Mouse (Mus musculus): ENCODE results near the gene Notum. TPM values are rescaled to one million over a fixed set of nuclear protein-coding genes. Genes with fewer than 3 reads are reported as not detected.

The Notum gene
- polyA plus RNA-seq, 1 experiment, result 0.67 TPM

DNA sequence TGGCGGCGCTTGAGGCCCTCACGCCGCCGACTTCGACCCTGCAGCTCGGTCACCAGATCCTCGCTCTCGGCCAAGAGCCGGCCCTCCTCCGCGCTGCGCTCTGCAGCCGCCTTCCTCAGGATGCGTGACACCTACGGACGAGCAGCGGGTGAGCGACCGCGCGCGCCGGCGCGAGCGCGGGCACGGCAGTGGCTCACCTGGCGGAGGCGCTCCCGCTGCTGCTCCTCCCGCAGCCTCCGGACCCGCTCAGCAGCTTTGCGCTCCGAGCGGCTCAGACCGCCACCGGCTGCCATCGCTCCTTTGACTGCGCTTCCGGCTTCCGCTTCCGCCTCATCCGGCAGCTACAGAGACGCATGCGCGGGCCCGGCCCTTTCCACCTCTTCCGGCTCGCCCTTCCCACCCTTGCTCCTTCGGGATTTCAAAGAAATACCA, 36.3 kb downstream of the Notum start:
- TF ChIP-seq CTCF (IDR thresholded peaks at IDR 0.05; ENCODE audit: extremely low read depth, insufficient read length, insufficient replicate concordance, low read depth, low read length), result no peak
- peak; percentile 77 for TF ChIP-seq POLR2A (IDR thresholded peaks at IDR 0.05; ENCODE audit: low read depth, low read length)
- Histone ChIP-seq H3K4me1 (ENCODE audit: control insufficient read depth, insufficient read depth, insufficient read length, low read length) (peaks cover 18% of the 10 kb centered on the region), H3K27me3 (ENCODE audit: control insufficient read depth, insufficient read depth, low read length) (no peaks in the 10 kb centered on the region), H3K36me3 (ENCODE audit: control insufficient read depth, insufficient read depth, low read length) (peaks cover 48% of the 10 kb centered on the region), H3K27ac (ENCODE audit: insufficient read depth, low read depth, low read length) (peak overlapping the region; percentile 80), H3K4me3 (ENCODE audit: low read depth, low read length) (peak overlapping the region; percentile 95)
- WGBS, result under 1% methylated on average over 53 of the region's 53 CpGs

DNA sequence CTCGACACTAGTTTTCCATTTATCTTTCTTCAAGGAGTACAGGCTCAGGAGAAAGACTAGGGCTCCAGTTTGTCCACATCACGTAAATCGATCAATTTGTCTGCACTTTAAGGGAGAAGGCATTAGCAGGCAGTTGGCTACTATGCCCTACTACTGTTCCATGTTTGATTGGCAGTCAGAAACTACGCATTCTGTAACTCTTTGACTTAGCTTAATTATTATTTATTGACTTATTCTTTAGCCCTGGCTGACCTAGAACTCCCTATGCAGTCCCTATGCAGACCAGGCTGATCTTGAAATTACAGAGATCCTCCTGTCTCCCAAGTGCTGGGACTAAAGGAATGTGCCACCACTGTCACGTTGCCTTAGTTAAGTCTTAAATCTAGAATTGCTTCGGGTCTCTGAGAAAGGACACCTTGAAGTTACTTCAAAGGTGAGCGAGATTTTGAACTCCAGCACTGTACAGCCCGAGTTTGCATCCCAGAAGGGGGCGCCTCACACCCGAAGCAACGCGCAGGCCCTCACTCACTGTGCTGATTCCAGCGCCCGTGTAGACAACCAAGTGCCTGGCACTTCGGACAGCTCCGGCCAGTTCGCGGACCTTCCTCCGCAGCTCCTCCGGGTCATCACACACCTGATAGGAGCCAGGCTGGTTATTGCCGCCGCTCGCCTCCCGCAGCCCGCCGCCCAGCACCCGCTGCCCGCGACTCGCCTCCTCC, 36.9 kb downstream of the Notum start:
- Histone ChIP-seq H3K4me3 (ENCODE audit: low read depth, low read length) (peak overlapping the region; percentile 95), H3K36me3 (ENCODE audit: control insufficient read depth, insufficient read depth, low read length) (peaks cover 48% of the 10 kb centered on the region), H3K27ac (ENCODE audit: insufficient read depth, low read depth, low read length) (peak overlapping the region; percentile 80), H3K27me3 (ENCODE audit: control insufficient read depth, insufficient read depth, low read length) (no peaks in the 10 kb centered on the region), H3K4me1 (ENCODE audit: control insufficient read depth, insufficient read depth, insufficient read length, low read length) (peaks cover 12% of the 10 kb centered on the region)
- WGBS, result 9% methylated on average over 30 of the region's 30 CpGs
- peak; percentile 71 for TF ChIP-seq CTCF (IDR thresholded peaks at IDR 0.05; ENCODE audit: extremely low read depth, insufficient read length, insufficient replicate concordance, low read depth, low read length)
- TF ChIP-seq POLR2A (IDR thresholded peaks at IDR 0.05; ENCODE audit: low read depth, low read length), result no peak

DNA sequence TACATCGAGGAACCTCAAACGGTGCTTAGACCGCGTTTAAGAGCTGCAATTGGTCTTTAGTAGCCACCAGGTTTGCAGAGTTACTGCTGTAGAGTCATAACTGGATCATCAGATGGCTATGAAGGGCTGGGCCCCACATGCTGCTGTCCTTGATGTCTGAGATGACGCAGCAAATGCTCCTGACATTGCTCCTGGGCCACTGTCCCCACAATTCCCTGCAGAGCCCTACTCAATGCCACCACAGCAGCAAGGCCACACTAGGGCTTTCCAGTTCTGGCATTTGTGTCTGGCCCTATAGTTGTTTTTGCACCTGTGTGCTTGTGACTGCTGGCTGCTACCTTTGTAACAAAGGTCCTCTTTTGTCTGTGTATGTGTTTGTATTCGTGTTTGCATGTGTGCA, 38.2 kb downstream of the Notum start:
- peaks cover 7% of the 10 kb centered on the region for H3K4me1 ChIP-seq (ENCODE audit: control insufficient read depth, insufficient read depth, insufficient read length, low read length)
- no peaks in the 10 kb centered on the region for H3K27me3 ChIP-seq (ENCODE audit: control insufficient read depth, insufficient read depth, low read length)
- WGBS, result 87% methylated on average over 6 of the region's 6 CpGs
- no peak overlapping the region for H3K4me3 ChIP-seq (ENCODE audit: low read depth, low read length)
- H3K27ac ChIP-seq (ENCODE audit: insufficient read depth, low read depth, low read length), result no peak overlapping the region
- peaks cover 56% of the 10 kb centered on the region for H3K36me3 ChIP-seq (ENCODE audit: control insufficient read depth, insufficient read depth, low read length)
- no peak for TF ChIP-seq CTCF (IDR thresholded peaks at IDR 0.05; ENCODE audit: extremely low read depth, insufficient read length, insufficient replicate concordance, low read depth, low read length)
- TF ChIP-seq POLR2A (IDR thresholded peaks at IDR 0.05; ENCODE audit: low read depth, low read length), result no peak

DNA sequence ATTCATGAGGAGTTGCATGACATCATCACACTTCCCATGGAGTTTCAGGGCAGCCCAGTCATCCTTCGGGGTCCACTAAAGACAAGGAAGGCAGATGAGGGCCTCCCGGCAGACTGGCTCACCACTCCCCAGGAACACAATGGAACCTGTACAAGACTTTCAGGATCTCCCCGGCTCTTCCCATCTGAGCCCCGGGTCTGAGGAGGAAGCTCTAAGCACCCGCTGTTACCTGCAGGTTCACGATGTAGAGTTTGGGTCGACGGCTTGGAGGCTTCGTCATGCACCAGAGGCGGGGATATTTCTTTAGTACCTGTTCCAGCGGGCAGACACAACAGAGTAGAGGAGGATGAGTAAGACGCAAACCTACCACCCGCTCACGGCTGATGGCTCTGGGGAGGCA, 40.8 kb downstream of the Notum start:
- H3K27me3 ChIP-seq (ENCODE audit: control insufficient read depth, insufficient read depth, low read length), result no peaks in the 10 kb centered on the region
- no peak for TF ChIP-seq CTCF (IDR thresholded peaks at IDR 0.05; ENCODE audit: extremely low read depth, insufficient read length, insufficient replicate concordance, low read depth, low read length)
- peaks cover 14% of the 10 kb centered on the region for H3K4me1 ChIP-seq (ENCODE audit: control insufficient read depth, insufficient read depth, insufficient read length, low read length)
- WGBS, result 93% methylated on average over 14 of the region's 14 CpGs
- H3K27ac ChIP-seq (ENCODE audit: insufficient read depth, low read depth, low read length), result no peak overlapping the region
- peaks cover 54% of the 10 kb centered on the region for H3K36me3 ChIP-seq (ENCODE audit: control insufficient read depth, insufficient read depth, low read length)
- no peak overlapping the region for H3K4me3 ChIP-seq (ENCODE audit: low read depth, low read length)

DNA sequence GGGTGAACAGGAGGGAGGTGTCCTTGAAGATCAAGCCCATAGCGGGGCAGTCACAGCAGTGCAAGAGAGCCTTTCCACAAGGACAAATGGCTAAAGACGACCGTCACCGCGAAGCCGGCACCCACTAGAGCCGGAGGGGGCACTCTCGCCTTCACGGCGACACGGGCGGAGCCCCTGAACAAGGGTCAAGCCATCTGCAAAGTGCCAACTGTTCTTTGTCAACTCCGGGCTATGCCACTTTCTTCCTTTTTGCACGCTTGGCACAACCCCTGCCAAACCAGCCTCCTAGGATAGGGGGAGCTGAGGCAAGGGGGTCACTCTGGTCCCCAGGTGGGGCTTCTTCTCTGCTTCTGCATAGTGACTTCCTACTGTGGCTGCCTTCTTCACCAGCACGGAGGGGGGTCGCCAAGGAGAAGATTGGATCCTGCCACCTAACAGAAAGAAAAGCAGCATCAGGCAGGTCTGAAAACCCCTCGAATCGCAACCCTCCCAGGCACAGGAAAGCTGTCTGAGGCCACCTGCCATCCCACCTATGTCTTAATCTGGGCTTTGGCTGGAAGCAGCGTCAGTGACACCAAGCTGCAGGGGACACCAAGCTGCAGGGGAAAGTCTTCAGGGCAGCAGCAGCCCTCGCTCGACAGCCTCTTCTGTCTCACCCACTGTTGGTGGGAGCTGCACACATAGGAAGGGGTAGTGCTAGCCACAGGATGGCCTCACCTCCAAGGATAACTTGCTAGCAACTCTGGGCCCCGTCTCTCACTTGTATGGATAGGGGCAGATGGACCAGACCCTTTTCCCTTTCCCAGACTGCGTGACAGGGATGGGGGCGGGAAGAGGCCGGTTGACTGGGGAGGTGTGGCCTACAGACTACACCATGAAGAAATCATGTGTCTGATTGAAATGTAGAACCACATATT, 42.1 kb downstream of the Notum start:
- no peaks in the 10 kb centered on the region for H3K27me3 ChIP-seq (ENCODE audit: control insufficient read depth, insufficient read depth, low read length)
- H3K4me1 ChIP-seq (ENCODE audit: control insufficient read depth, insufficient read depth, insufficient read length, low read length), result peaks cover 14% of the 10 kb centered on the region
- TF ChIP-seq CTCF (IDR thresholded peaks at IDR 0.05; ENCODE audit: extremely low read depth, insufficient read length, insufficient replicate concordance, low read depth, low read length), result no peak
- TF ChIP-seq POLR2A (IDR thresholded peaks at IDR 0.05; ENCODE audit: low read depth, low read length), result no peak
- H3K27ac ChIP-seq (ENCODE audit: insufficient read depth, low read depth, low read length), result no peak overlapping the region
- WGBS, result 88% methylated on average over 25 of the region's 25 CpGs
- H3K4me3 ChIP-seq (ENCODE audit: low read depth, low read length), result no peak overlapping the region
- H3K36me3 ChIP-seq (ENCODE audit: control insufficient read depth, insufficient read depth, low read length), result peaks cover 64% of the 10 kb centered on the region

DNA sequence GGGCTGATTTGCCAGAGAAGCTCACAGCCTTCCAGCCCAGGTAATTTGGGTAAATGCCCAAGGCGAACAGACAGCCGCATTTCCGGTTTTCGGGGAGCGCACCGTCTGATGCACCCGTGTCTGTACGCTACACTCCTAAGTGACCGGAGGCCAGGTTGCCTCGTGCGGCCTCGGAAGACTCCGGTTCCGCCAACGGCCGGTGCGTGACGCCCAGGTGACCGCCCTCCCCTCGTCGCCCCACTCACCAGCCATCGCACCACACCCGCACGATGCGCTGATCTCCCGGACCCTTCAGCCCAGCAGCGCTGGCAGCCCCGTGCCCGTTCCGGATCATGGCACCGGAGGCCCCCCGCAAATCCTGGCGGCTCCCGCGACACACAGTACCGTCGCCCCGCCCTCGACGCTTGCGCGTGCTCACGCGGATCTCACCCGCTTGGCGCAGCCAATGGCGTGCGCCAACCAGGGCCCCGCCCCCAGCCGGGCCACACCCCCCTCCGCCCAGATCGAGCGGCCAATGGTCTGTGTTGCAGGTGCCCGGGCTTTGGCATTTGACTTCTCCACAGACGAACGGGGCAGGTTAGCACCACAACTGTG, 43.4 kb downstream of the Notum start, which contains the start of gene Pcyt2:
Gene Pcyt2 (minus strand): TSS at position 418 of the 594 bp plus-strand sequence.
- peak within 1 kb of the TSS; percentile 74 for H3K4me3 ChIP-seq (ENCODE audit: low read depth, low read length)
- no peak for TF ChIP-seq CTCF (IDR thresholded peaks at IDR 0.05; ENCODE audit: extremely low read depth, insufficient read length, insufficient replicate concordance, low read depth, low read length)
- TF ChIP-seq POLR2A (IDR thresholded peaks at IDR 0.05; ENCODE audit: low read depth, low read length), result peak; percentile 75
- H3K36me3 ChIP-seq (ENCODE audit: control insufficient read depth, insufficient read depth, low read length), result peaks cover 65% of the 10 kb centered on the region
- H3K4me1 ChIP-seq (ENCODE audit: control insufficient read depth, insufficient read depth, insufficient read length, low read length), result peaks cover 14% of the 10 kb centered on the region
- H3K27ac ChIP-seq (ENCODE audit: insufficient read depth, low read depth, low read length), result peak within 1 kb of the TSS; percentile 98
- 1% methylated on average over 56 of the region's 56 CpGs for WGBS
- H3K27me3 ChIP-seq (ENCODE audit: control insufficient read depth, insufficient read depth, low read length), result no peaks in the 10 kb centered on the region

Measured in small intestine, adult 2 months (tissue).